Mouse (Mus musculus) midbrain, embryonic 10.5 days (tissue): ENCODE measurements around the gene Syt5. TPM values are rescaled to one million over a fixed set of nuclear protein-coding genes. Genes with fewer than 3 reads are reported as not detected.

Experiments used
- microRNA-seq: library from miRNA; unstranded; fragments of <30 nt; microRNA quantifications from one replicate; pipeline ENCODE4, GENCODE M21; 2017
- polyA plus RNA-seq: library from polyadenylated mRNA; unstranded; fragments of >200 nt; fragmentation: Nextera tagmentation; extraction: Ambion mirVana; gene quantifications from 2 replicates; pipeline ENCODE4 v1.2.1, GENCODE M21; 2016

Gene Syt5
- polyA plus RNA-seq, 1 experiment from 2014 or later, result 5.0 TPM

Small RNA genes lying within 50 kb of the gene (microRNA-seq; reads per million reads assigned to microRNA genes)
- not detected for gene Gm23577

Other genes with a start within 250 kb of the Syt5 start
- gene Ncr1, start 209.8 kb downstream of the Syt5 start, polyA plus RNA-seq, result not detected in 2 replicates
- gene Gp6, start 149.8 kb downstream of the Syt5 start, polyA plus RNA-seq, result 0.21 and 0.25 TPM in 2 replicates
- gene Rdh13, start 101.9 kb downstream of the Syt5 start, polyA plus RNA-seq, result 34.9 and 35.8 TPM in 2 replicates
- 2.9 and 3.4 TPM in 2 replicates for gene Eps8l1, start 86.9 kb downstream of the Syt5 start, polyA plus RNA-seq
- gene Ppp1r12c, start 45.9 kb downstream of the Syt5 start, polyA plus RNA-seq, result 33.5 and 40.4 TPM in 2 replicates
- 4.7 and 6.0 TPM in 2 replicates for gene Tnnt1, start 31.2 kb downstream of the Syt5 start, polyA plus RNA-seq
- 2.0 and 2.3 TPM in 2 replicates for gene Tnni3, start 23.3 kb downstream of the Syt5 start, polyA plus RNA-seq
- gene Dnaaf3, start 15.1 kb downstream of the Syt5 start, polyA plus RNA-seq, result 1.8 and 2.2 TPM in 2 replicates
- not detected in 2 replicates for gene Ptprh, start 56.5 kb upstream of the Syt5 start, polyA plus RNA-seq
- gene Tmem86b, start 83.9 kb upstream of the Syt5 start, polyA plus RNA-seq, result 1.8 and 2.8 TPM in 2 replicates
- gene Ppp6r1, start 111.5 kb upstream of the Syt5 start, polyA plus RNA-seq, result 9.2 and 9.8 TPM in 2 replicates
- 132 and 142 TPM in 2 replicates for gene Hspbp1, start 137.5 kb upstream of the Syt5 start, polyA plus RNA-seq
- gene Brsk1, start 143.1 kb upstream of the Syt5 start, polyA plus RNA-seq, result 1.7 and 2.3 TPM in 2 replicates
- gene Tmem150b, start 177.7 kb upstream of the Syt5 start, polyA plus RNA-seq, result 0.10 TPM in 2 replicates
- gene Kmt5c, start 192.6 kb upstream of the Syt5 start, polyA plus RNA-seq, result 91.6 and 103 TPM in 2 replicates
- gene Cox6b2, start 205.6 kb upstream of the Syt5 start, polyA plus RNA-seq, result 44.1 and 46.7 TPM in 2 replicates
- not detected in 2 replicates for gene Fam71e2, start 223.8 kb upstream of the Syt5 start, polyA plus RNA-seq
- gene Il11, start 235.3 kb upstream of the Syt5 start, polyA plus RNA-seq, result 0.21 TPM in 1 of 2 replicates, not detected in the other
- not detected in 2 replicates for gene Tmem190, start 235.4 kb upstream of the Syt5 start, polyA plus RNA-seq
- gene Tmem238, start 242.1 kb upstream of the Syt5 start, polyA plus RNA-seq, result 2.7 and 3.4 TPM in 2 replicates
- gene Rpl28, start 245.3 kb upstream of the Syt5 start, polyA plus RNA-seq, result 339 and 383 TPM in 2 replicates